Mouse (Mus musculus) layer of hippocampus, adult 9-10 months (tissue): ENCODE measurements at regions not wholly inside any gene's neighbourhood (a gene's known extent, or its start where the extent isn't known, plus 50 kb on each side); places are given as distances from the start of the nearest gene placed in this dataset.
"Not testable (repeated sequence)": the region's sequence is repeated elsewhere in the genome, so short reads cannot be mapped to it uniquely, and the experiment has no call there.

Source experiments
- DNase-seq: peaks from one replicate; pipeline ENCODE4 v3.0.0; 2022; ENCODE audit warnings: low spot score

GRCm38 (mm10) chr12:104637046-104638032 lies 114.4 kb downstream of the Dicer1 start:
- DNase-seq: no peak

- no peak for DNase-seq
These were observed 115.3 kb downstream of the Dicer1 start for GRCm38 (mm10) chr12:104636474-104636873.

GRCm38 (mm10) chr12:104634818-104635217 lies 116.9 kb downstream of the Dicer1 start:
- DNase-seq: no peak

- DNase-seq: no peak
These were observed 121.2 kb downstream of the Dicer1 start for GRCm38 (mm10) chr12:104630590-104630989.

GRCm38 (mm10) chr12:104629449-104629848 lies 122.3 kb downstream of the Dicer1 start:
- DNase-seq: no peak

- DNase-seq: no peak
These were observed 125.7 kb downstream of the Dicer1 start for GRCm38 (mm10) chr12:104626054-104626453.

GRCm38 (mm10) chr12:104623896-104624685 lies 127.7 kb downstream of the Dicer1 start:
- DNase-seq: no peak

- DNase-seq: peak; percentile 39
These were observed 134.5 kb downstream of the Dicer1 start for GRCm38 (mm10) chr12:104617111-104617725.

- no peak for DNase-seq
These were observed 137.5 kb downstream of the Dicer1 start for GRCm38 (mm10) chr12:104614240-104614639.

- DNase-seq: no peak
These were observed 136.6 kb upstream of the Gsc start for GRCm38 (mm10) chr12:104609767-104610166.

GRCm38 (mm10) chr12:104608956-104609355 lies 135.8 kb upstream of the Gsc start:
- DNase-seq: not testable (repeated sequence)

- no peak for DNase-seq
These were observed 134.3 kb upstream of the Gsc start for GRCm38 (mm10) chr12:104607410-104607809.

GRCm38 (mm10) chr12:104605535-104606399 lies 132.6 kb upstream of the Gsc start:
- DNase-seq: no peak

GRCm38 (mm10) chr12:104598056-104598455 lies 124.9 kb upstream of the Gsc start:
- DNase-seq: no peak

- DNase-seq: no peak
These were observed 120.5 kb upstream of the Gsc start for GRCm38 (mm10) chr12:104593526-104594155.

- no peak for DNase-seq
These were observed 119.8 kb upstream of the Gsc start for GRCm38 (mm10) chr12:104592791-104593525.

GRCm38 (mm10) chr12:104591571-104591970 lies 118.4 kb upstream of the Gsc start:
- DNase-seq: no peak

GRCm38 (mm10) chr12:104590291-104590690 lies 117.2 kb upstream of the Gsc start:
- DNase-seq: no peak

- DNase-seq: no peak
These were observed 111.3 kb upstream of the Gsc start for GRCm38 (mm10) chr12:104584408-104584807.

- DNase-seq: no peak
These were observed 107.7 kb upstream of the Gsc start for GRCm38 (mm10) chr12:104580796-104581195.
